Mouse (Mus musculus): ENCODE measurements at regions not wholly inside any gene's neighbourhood (a gene's known extent, or its start where the extent isn't known, plus 50 kb on each side); places are given as distances from the start of the nearest gene placed in this dataset.
"Not testable (repeated sequence)": the region's sequence is repeated elsewhere in the genome, so short reads cannot be mapped to it uniquely, and the experiment has no call there.

DNA sequence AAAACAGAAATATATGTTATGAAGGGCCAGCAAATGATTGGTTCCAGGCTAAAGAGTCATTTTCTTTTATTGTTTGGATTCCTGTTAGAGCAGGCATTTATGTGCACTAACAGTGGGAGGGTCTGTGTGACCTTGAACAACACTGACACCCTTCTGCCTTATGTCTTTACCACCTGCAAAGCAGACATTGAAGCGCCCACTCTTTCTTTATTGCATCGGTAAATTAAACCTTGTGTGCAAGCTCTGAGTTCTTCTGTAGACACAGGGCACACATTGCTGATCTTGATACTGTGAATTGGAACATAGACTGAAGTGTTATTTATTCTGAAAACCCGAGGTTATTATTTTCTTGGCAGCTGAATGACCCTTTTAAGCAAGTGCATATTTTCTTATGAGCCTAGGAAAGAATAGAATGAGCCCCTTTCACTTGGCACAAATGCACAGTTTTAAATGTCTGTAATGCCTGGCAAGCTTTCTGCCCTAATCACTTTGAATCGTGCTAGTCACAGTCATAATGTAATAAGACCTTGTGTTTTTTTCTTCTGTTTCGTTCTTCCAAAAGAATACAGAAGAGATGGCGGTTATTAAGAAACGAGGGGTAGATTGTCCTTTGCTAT is 125.1 kb upstream of the Cobl start:
- DNase-seq (ENCODE audit: low read depth): no peak

DNA sequence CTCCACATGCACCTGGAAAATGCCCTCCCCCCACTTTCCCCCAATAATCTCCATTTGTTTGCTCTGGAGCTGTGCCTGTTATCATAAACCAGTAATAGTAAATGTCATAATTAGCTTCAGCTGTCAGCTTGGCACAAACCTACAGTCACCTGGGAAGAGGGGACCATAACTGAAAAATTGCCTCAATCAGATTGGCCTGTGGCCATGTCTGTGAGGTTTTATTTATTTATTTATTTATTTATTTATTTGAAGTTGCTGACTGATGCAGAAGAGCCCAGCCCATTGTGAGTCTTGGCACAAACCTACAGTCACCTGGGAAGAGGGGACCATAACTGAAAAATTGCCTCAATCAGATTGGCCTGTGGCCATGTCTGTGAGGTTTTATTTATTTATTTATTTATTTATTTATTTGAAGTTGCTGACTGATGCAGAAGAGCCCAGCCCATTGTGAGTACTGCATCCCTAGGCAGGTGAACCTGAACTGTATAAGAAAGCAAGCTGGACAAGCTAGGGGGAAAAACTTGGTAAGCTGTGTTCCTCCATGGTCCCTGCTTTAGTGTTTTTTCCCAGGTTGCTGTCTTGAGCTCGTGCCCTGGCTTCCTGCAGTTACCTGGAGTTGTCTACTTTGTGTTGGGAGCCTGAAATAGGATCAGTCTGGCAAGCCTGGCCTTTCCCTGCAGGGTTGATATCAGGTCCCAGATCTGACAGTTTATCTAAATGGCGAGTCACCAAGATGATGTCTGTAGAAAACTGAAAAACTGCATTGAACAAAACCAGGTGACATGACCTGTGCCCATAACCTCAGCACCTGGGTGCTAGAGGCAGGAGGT is 120.3 kb upstream of the Cobl start:
- DNase-seq (ENCODE audit: low read depth): not testable (repeated sequence)

DNA sequence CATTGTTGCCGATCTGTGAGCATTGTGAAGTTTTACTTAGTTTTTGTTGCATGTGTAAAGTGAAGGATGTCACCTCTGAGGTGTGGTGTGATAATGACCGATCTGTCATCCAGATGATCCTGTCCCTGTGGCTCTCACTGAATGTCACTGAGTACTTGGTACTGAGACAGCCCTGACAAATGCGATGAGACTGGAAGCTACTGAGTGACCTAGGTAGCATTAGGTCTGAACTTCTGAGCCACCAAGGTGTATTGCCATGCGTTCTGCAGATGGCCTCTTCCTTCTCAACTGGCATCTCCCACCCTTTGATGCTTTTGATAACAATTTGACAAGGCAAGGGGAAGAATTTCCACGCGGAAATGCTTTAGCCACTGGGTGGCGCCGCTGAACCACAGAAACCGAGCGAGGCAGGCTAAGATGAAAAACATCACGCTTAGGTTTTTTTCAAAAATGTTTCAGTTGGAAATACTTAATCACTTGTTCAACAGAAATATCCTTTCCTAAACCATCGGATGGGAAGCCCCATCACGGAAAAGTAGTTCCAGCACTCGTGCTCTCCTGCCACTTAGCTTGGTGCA is 114.3 kb upstream of the Cobl start:
- no peak for DNase-seq (ENCODE audit: low read depth)

DNA sequence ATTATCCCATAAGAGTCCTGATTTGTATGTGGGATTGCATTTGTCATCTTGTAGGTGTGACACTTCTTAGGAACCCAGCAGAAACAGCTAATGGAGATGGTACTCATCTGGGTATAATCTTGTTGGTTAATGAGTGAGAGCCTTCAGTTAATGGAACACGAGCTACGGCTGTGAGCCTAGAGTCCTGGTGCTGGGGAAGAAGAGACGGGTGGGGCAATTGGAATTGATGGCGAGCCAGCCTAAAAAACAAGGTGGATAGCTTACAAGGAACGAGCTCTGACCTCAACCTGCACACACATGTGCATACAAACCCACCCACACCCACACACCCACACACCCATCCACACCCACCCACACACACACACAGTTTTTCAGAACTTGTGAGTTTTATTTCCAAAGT is 94.9 kb upstream of the Cobl start:
- no peak for DNase-seq (ENCODE audit: low read depth)

DNA sequence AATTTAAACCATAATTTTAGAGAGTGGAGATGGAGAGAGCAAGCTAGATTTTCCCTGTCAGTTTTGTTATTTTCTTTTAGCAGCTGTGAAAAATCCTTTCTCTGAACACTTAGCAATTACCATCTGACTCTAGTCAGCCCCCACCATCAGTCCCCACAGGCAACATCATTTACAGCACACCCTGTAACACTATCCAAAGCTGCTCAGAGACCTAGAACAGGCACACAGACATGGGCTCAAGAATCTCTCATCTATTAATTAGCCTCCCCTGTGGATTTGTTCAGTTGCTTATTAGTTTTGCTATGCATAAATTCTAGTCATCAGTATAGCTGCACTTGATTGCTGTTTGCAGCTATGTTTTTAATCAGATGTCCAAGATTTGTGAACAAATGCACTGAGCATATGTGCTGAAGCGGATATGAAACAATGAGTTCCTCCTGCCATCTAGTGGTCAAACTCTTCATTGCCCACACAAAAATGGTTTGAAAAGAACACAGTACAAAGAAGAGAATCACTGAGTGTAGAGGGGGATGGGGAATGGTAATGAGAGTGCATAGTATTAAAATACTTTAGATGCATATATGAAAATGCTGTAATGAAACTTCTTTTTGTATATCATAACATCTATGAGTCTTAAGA is 94.4 kb upstream of the Cobl start:
- DNase-seq (ENCODE audit: low read depth): peak; percentile 9

DNA sequence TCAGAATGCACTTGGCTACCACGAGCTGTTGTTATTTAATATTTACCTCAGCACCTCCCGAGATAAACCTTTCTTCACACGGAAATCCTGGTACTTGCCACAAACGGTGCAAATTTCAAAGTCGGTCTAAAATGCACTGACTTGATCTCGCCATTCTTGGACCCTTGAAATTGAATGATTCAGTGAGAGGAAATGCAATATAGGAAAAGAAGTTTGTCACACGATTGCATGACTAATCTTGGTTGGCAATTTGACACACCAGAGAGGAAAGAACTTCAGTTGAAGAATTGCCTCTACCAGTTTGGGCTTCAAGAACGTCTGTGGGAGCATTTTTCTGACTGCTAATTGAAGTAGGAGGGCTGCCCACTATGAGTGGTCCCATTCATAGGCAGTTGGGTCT is 93.4 kb upstream of the Cobl start:
- DNase-seq (ENCODE audit: low read depth): no peak

DNA sequence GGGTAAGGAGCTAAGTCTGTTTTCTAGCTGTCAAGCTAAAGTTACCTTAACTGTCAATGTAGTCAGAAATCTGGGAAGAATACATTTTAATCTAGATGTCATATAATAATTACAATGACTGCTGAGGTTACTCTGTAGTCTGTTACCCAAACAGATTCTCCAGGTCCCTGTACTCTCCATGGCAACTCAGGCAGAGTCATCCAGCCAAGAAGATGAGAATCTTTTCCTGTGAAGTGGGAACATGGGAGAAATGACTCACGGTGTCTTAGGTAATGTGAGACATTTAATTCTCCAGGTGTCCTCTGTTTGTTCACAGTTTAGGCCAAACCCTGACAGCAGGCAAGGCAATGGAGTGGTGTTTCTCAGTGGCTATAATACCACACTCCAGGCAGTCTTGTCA is 81.0 kb upstream of the Cobl start:
- DNase-seq (ENCODE audit: low read depth): no peak

DNA sequence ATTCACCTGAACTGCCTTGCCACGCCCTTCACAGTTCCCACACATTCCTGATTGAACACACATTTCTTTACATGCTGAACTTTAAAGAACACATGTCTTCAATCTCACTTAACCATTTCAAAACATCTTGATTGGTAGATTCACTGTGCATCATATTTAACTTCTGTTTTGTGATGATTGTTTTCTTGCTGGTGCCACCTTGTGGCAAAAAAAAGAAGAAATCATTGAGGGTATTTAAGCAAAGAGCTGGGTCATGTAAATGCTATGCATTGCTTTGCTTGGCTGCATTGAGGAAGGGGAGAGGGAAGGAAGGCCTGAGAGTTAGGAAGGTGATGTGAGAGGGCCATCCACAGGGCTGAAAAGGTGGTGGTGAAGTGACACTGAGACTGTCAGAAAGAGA is 78.3 kb upstream of the Cobl start:
- DNase-seq (ENCODE audit: low read depth): no peak

DNA sequence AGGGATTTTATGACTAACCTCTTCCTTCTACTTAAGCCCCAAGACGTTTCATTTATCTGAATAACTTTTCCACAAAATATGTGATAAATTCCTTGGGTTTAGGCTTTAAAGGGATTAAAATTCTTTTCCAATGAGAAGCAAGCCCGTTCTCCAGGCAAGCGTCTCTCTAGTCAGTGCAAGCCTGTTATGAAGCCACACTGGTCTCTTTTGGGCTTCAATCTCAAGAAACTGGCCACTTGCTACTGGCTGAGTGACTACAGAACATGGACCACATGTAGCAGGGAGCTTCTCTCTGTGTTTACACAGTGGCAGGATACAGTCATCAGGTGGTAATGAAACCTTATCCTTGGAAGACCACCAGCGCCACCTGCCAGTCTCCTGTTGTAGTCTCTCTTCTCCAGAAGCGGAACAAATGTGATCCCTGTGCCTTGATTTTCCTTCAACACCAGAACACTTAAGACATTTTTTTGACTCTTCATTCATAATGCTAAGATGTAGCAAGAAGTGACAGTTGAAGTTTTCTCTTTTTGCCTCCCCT is 75.6 kb upstream of the Cobl start:
- no peak for DNase-seq (ENCODE audit: low read depth)

DNA sequence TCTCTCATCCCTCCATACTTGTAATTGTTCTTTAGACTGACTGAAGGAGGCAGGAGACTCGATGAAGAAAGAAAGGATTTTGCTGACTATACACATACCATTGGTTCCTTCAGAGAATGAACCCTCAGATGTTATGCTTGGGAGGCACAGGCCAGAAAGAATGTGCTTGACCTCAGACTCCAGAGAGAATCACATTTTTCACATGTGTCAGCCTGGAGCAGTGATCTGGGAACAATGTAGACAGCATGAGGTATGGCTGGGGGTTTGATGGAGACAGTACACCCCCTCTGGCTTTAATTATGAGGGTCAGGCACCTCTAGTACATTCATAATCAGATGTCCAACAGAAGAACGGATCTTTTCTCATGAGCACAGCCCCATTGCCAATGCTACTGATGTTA is 70.3 kb upstream of the Cobl start:
- DNase-seq (ENCODE audit: low read depth): no peak

DNA sequence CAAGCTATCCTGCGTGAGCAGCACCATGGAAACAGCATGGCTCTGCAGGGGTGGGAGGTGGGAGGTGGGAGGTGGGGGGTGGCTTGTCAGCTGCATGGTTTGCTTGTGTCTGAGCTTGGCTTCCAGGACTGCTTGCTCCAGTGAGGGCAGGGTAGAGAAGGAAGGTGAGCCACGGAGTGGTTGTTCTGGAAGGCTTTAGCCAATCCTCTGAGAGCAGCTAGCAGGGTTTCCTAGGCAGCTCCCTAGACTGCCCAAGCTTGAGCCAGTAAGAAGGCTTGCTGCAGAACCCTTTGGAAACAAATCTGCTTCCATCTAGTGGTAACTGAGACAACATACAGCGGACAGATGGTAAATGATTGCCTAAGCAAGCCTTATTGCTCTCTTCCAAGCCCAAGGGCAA is 67.5 kb upstream of the Cobl start:
- DNase-seq (ENCODE audit: low read depth): no peak

DNA sequence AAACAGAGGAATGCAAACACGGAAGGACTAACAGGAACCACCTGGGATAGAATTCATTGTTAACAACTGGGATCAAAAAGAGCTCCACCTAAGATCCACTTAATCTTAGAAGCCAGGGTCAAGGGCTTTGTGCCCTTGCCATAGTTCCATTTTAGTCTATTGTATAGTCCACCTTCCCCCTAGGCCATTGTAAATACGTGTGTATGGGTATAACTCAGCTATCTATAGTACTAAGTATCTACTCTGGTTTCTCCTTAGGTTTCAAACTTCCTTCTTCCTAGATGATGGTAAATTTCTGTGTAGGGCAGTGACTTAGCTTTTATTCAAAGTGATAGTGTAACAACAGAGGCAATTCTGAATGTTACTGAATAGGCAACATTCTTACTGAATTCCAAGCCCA is 57.3 kb upstream of the Cobl start:
- DNase-seq (ENCODE audit: low read depth): not testable (repeated sequence)

DNA sequence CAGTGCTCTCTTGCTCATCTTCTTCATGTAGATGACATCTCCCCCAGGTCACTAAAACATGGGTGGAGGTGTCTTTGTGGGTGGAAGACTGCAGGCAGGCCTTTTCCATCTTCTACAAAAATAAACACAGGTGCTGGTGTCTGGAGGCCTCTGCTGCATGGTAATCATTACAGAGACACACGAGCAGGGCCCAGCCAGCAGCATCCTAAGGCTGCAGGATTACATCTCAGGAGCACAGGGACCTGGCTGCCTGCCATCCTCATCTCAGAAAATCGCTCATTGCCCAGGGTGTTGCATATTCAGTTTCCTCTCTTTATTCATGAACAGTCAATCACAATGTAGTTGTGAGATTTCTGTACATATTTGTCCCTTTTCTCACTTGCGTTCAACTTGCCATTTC is 56.5 kb upstream of the Cobl start:
- DNase-seq (ENCODE audit: low read depth): no peak

DNA sequence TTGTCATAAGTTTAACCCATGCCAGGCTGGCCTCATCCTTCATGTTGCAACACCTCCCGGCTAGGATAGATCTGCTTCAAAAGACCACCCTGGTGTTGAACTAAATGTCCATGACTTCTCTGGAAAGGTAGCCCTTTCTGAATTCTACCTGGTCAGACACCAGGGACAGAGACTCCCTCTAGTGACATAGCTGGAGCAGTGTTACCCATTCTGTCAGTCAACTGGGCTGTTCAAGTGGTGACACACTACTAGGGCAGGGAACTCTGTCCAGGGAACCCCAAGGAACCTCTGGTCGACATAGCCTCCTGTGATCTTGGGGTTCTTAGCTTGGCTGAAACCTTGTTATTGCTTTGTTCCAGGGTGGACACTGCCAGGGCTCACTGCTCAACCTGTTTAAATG is 51.6 kb upstream of the Cobl start:
- DNase-seq (ENCODE audit: low read depth): no peak
